Mouse (Mus musculus) ES-Bruce4 (cell line): ENCODE measurements at regions not wholly inside any gene's neighbourhood (a gene's known extent, or its start where the extent isn't known, plus 50 kb on each side); places are given as distances from the start of the nearest gene placed in this dataset.

Source experiments
- H3K27ac ChIP-seq: 2 replicates; pipeline ENCODE4 v1.5.1; 2012; ENCODE audit warnings: low read length, inconsistent platforms; ENCODE audit not compliant: insufficient read depth
- H3K27me3 ChIP-seq: 2 replicates; pipeline ENCODE4 v1.6.1; 2012; ENCODE audit warnings: mild to moderate bottlenecking, low read length, inconsistent platforms; ENCODE audit not compliant: control insufficient read depth, poor library complexity, insufficient read depth, severe bottlenecking
- H3K36me3 ChIP-seq: 2 replicates; pipeline ENCODE4 v1.6.1; 2012; ENCODE audit warnings: inconsistent platforms, mild to moderate bottlenecking, low read length, moderate library complexity; ENCODE audit not compliant: control insufficient read depth, poor library complexity, insufficient read depth, severe bottlenecking
- H3K4me1 ChIP-seq: one replicate; pipeline ENCODE4 v1.8.1; 2011; ENCODE audit warnings: low read length; ENCODE audit not compliant: control insufficient read depth, insufficient read depth
- H3K4me3 ChIP-seq: 2 replicates; pipeline ENCODE4 v1.5.1; 2011; ENCODE audit warnings: low read depth, mild to moderate bottlenecking, low read length
- H3K9ac ChIP-seq: 2 replicates; pipeline ENCODE4 v1.6.1; 2012; ENCODE audit warnings: low read depth, mild to moderate bottlenecking, inconsistent platforms; ENCODE audit not compliant: poor library complexity, severe bottlenecking
- H3K9me3 ChIP-seq: replicated peaks from 2 replicates; pipeline ENCODE4 v1.6.1; 2012; ENCODE audit warnings: mild to moderate bottlenecking, low read length, inconsistent platforms; ENCODE audit not compliant: control insufficient read depth, poor library complexity, insufficient read depth, severe bottlenecking
- CTCF ChIP-seq: IDR thresholded peaks from one replicate; pipeline ENCODE4 v1.8.1; 2011; ENCODE audit warnings: low read depth, low read length
- EP300 ChIP-seq: IDR thresholded peaks from 2 replicates; pipeline ENCODE4 v1.6.1; 2011; ENCODE audit warnings: low read depth, low read length; ENCODE audit not compliant: insufficient read depth
- POLR2A ChIP-seq: IDR thresholded peaks from one replicate; pipeline ENCODE4 v1.8.1; 2011; ENCODE audit warnings: low read length; ENCODE audit not compliant: insufficient read depth

DNA sequence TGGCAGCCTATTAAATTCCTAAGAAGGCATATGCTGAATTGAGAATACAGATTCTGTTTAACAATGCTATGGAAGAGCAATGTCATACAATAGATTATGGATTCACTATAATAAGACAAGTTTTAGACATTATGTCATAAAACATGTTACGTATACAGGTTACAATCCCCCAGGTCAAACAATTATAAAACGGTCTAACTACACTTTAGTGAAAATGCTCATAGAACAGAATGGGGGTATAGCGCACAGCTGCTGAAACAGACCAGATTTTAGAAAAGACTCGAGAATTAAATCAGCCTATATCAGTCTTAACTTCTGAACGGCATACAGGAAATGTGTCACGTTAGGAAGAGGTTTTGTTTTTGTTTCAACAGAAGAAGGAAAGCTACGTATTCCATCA, 660.5 kb upstream of the Sel1l start:
- TF ChIP-seq CTCF = no peak
- no peak for TF ChIP-seq POLR2A
- Histone ChIP-seq H3K4me1 (no peaks in the 10 kb centered on the region), H3K27ac (no peak overlapping the region), H3K36me3 (no peaks in the 10 kb centered on the region), H3K9me3 (no peaks in the 10 kb centered on the region), H3K4me3 (no peak overlapping the region), H3K9ac (no peak overlapping the region), H3K27me3 (no peaks in the 10 kb centered on the region)

DNA sequence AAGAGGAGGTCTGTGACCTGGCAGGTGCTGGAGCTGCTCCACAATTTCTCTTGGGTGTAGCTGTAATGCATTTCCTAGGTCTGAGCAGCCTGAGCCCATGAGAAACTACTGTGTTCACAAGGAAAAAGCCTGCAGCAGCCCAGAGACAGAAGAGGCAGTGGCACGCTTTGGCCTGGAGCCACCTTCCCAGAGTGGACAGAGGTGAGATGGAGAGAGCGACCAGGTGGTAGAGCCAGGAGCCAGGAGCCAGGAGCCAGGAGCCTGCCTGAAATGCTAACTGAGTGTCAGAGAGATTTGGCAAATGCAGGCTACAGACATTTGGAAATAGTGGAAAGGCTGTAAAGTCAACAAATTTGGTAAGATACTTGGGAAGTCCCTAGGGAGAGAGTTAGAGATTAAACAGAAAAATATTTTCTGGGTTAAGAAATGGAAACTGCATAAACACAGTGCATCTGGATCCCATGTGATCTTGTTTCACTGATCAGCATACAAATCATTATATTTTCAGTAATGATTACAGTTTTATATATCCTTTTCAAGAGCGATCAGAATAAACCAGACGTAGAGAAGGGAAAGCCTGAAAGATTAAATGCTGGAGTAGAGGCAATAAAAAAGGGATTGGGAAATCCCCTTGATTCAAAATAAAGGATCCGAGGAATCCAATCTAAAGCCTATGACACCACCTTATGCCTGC, 660.0 kb upstream of the Sel1l start:
- Histone ChIP-seq H3K27ac (no peak overlapping the region), H3K9ac (no peak overlapping the region), H3K4me1 (no peaks in the 10 kb centered on the region), H3K27me3 (no peaks in the 10 kb centered on the region), H3K36me3 (no peaks in the 10 kb centered on the region), H3K4me3 (no peak overlapping the region), H3K9me3 (no peaks in the 10 kb centered on the region)
- TF ChIP-seq EP300 = no peak
- TF ChIP-seq CTCF = no peak
- no peak for TF ChIP-seq POLR2A

DNA sequence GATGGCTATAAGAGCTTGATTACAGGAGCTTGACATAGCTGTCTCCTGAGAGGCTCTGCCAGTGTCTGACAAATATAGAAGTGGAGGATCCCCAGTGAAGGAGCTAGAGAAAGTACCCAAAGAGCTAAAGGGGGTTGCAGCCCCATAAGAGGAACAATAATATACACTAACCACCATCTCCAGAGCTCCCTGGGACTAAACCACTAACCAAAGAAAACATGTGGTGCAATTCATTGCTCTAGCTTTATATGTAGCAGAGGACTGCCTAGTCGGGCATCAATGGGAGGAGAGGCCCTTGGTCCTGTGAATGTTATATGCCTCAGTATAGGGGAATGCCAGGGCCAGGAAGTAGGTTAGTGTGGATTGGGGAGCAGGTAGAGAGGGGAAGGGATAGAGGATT, 635.0 kb upstream of the Sel1l start:
- no peak overlapping the region for H3K27ac ChIP-seq
- H3K9me3 ChIP-seq = no peaks in the 10 kb centered on the region
- TF ChIP-seq POLR2A = no peak
- no peak for TF ChIP-seq CTCF
- no peak for TF ChIP-seq EP300
- H3K9ac ChIP-seq = no peak overlapping the region
- no peak overlapping the region for H3K4me3 ChIP-seq
- no peaks in the 10 kb centered on the region for H3K27me3 ChIP-seq
- H3K36me3 ChIP-seq = no peaks in the 10 kb centered on the region
- H3K4me1 ChIP-seq = no peaks in the 10 kb centered on the region

DNA sequence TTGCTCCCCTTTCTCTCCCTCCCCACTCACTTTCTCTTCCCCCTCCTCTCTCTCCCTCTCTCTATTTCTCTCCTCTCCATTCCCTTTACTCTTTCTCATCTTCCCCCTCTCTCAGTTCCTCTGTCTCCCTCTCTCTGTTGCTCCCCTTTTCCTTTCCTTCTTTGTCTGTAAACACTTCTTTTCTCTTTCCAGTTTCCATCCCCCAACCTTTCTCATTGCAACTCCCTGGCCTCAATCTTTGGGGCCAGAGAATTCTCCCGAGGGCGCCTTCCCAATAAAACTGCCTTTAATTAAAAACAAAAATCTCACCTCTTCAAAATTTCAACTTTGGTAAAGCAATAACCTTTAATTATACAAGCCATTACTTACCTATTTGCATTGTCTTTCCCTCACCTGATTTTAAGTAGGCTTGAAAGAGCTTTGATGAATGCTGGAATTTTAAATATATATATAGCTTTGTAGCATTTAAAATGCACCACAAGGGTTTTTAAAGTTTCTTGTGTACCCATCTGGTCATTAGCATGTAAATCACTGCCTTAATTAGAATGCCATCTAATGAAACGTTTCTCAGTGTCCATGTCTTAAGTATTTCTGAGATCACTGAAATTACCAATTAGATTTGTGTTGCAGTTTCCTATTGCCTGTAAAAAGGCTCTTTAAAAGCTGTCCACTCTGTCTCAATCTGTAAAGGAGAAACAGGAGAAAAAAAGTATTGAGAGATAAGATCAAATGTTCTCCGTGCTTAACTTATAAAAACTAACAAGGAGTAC, 625.5 kb upstream of the Sel1l start:
- Histone ChIP-seq H3K4me3 (no peak overlapping the region), H3K4me1 (no peaks in the 10 kb centered on the region)

DNA sequence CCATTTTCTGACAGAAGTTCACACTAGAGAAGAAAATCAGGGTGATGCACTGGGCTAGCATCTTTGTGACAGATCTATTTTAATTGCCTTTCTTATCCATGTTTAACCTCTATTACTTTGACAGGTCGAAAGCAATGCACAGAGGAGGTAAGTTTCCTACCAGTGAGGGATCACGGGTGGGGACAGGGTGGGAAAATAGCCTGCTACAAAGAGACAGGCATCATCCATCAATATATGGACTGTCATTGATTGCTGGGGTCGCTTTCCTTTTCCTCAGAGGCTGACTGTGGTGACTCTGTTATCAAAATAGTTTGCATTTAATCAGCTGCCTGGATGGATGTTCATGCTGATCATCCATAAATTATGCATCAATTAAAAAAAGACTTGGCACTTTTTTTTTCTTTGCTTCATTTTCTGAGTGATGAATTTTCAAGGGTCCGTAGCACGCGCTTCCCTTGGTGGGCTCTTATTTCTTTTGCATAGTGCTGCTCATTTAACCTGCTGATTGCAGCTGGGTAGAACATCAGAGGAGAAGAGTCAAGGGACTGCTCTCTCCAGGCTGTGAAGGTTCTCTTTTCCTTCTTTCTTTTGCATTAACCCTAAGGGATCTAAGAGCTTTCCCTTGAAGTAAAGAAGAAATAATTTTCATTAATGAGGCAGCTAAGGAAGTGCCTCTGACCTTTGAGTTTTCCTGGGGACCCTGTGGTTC, 602.3 kb upstream of the Sel1l start:
- Histone ChIP-seq H3K36me3 (no peaks in the 10 kb centered on the region), H3K4me1 (no peaks in the 10 kb centered on the region)
- TF ChIP-seq CTCF (no peak), EP300 (no peak), POLR2A (no peak)

More for the DNA sequence above, 625.5 kb upstream of the Sel1l start:
- TF ChIP-seq POLR2A (no peak), CTCF (no peak), EP300 (no peak)
- no peaks in the 10 kb centered on the region for H3K27me3 ChIP-seq
- no peak overlapping the region for H3K27ac ChIP-seq
- no peaks in the 10 kb centered on the region for H3K36me3 ChIP-seq
- no peak overlapping the region for H3K9ac ChIP-seq
- H3K9me3 ChIP-seq = no peaks in the 10 kb centered on the region

DNA sequence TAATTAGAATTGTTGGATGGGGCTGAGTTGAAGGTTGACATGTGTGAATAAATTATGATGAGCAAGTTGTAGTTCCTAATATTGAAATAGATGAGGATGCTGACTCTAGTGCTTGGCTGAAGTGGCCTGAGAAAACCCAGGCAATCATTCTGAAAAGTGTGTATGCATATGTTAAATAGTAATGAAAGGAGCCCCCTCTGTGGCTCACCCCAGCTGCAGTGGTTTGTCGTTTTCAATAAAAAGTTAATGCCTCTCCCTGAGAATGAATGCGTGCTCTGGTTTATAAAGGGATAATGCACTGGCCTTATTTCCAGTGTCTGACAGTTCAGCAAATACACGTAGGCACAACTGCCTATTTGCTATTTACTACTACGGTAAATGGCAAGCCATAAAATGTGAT, 569.5 kb upstream of the Sel1l start:
- Histone ChIP-seq H3K36me3 (no peaks in the 10 kb centered on the region), H3K27me3 (no peaks in the 10 kb centered on the region), H3K4me1 (no peaks in the 10 kb centered on the region), H3K4me3 (no peak overlapping the region), H3K9me3 (no peaks in the 10 kb centered on the region), H3K27ac (no peak overlapping the region), H3K9ac (no peak overlapping the region)
- TF ChIP-seq CTCF (no peak), POLR2A (no peak), EP300 (no peak)

More for the DNA sequence above, 602.3 kb upstream of the Sel1l start:
- Histone ChIP-seq H3K27ac (no peak overlapping the region), H3K9ac (no peak overlapping the region), H3K27me3 (no peaks in the 10 kb centered on the region), H3K4me3 (no peak overlapping the region), H3K9me3 (no peaks in the 10 kb centered on the region)
